ENCODE assay signal across 10 mouse cellular contexts in the genomic region with DNA sequence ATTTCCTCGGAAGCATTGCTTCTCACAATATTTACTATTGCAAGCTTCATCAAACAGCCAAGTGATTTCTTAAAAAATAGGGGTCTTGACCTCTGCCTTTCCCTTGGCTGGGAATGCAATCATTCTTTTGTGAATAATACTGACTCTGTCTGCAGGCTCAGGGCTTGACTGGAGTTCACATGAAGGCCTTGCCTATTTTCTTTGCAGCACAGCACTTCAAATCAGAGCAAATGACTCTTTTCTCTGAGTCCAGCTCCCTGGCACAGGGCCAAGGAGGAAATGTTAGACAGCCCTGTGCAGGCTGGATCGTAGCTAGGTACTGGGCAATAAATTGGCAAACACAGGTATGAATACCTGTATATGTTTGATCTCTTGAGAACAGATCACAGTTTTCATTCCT.
DNase-seq lines count a peak whose midpoint lies in the region; ATAC-seq and TF ChIP-seq lines count a peak whose summit lies in the region.
"Had no signal": no experiment of that assay in that cellular context is flagged by ENCODE, and none has a peak within 500 bp of the region (broad histone marks: within the 10 kb centered on the region; RNA-seq: fewer than 3 reads in every experiment).

No protein-coding gene starts in this region.

- H3K27me3 ChIP-seq in lung, embryonic 14.5 days (ENCODE audit: insufficient read depth, low read length) = no peaks in the 10 kb centered on the region
- H3K27me3 ChIP-seq in forebrain, embryonic 11.5 days (ENCODE audit: control insufficient read depth, insufficient read depth, low read length) = no peaks in the 10 kb centered on the region
- H3K27me3 ChIP-seq: heart, embryonic 13.5 days had no signal

- TF ChIP-seq CTCF in lung, embryonic 14.5 days (IDR thresholded peaks at IDR 0.05; ENCODE audit: low read depth) = no peak

- no peaks in the 10 kb centered on the region for H3K4me1 ChIP-seq in lung, embryonic 14.5 days (ENCODE audit: insufficient read depth)
- H3K4me1 ChIP-seq in forebrain, embryonic 11.5 days (replicated peaks; ENCODE audit: control insufficient read depth, insufficient read depth, low read length) = no peaks in the 10 kb centered on the region
- H3K4me1 ChIP-seq: heart, embryonic 13.5 days had no signal

- no peaks in the 10 kb centered on the region for H3K36me3 ChIP-seq in lung, embryonic 14.5 days (ENCODE audit: insufficient read depth)
- no peaks in the 10 kb centered on the region for H3K36me3 ChIP-seq in forebrain, embryonic 11.5 days (ENCODE audit: control insufficient read depth, insufficient read depth, low read length)
- H3K36me3 ChIP-seq: heart, embryonic 13.5 days; midbrain, embryonic 10.5 days had no signal

- no peak overlapping the region for H3K4me3 ChIP-seq in lung, embryonic 14.5 days (ENCODE audit: low read depth, low read length)
- no peak overlapping the region for H3K4me3 ChIP-seq in forebrain, embryonic 11.5 days (ENCODE audit: low read depth, low read length)
- H3K4me3 ChIP-seq: heart, embryonic 13.5 days; midbrain, embryonic 10.5 days had no signal

- peak; percentile 39 to 43 for DNase-seq in cerebellum, adult 18-20 months
- DNase-seq in cerebellum, adult 11-12 months = no peak
- peak; percentile 16 for DNase-seq in urinary bladder, postnatal 14 days (ENCODE audit: low spot score)
- no peak for DNase-seq in urinary bladder, adult 2 months (ENCODE audit: low spot score)
- DNase-seq in lung, embryonic 14.5 days = peak; percentile 73
- no peak for DNase-seq in right cerebral cortex, adult 18-20 months
- DNase-seq in gastrocnemius, postnatal 25 days = no peak
- no peak for DNase-seq in forebrain, embryonic 11.5 days (ENCODE audit: low spot score)

- WGBS in lung, embryonic 14.5 days = 10% methylated on average over 2 of the region's 2 CpGs
- WGBS in forebrain, embryonic 11.5 days = 67% methylated on average over 2 of the region's 2 CpGs

- peak; percentile 88 for ATAC-seq in lung, embryonic 14.5 days (ENCODE audit: insufficient read depth)
- ATAC-seq in forebrain, embryonic 11.5 days (replicated peaks; ENCODE audit: low FRiP score) = no peak

- no peak overlapping the region for H3K27ac ChIP-seq in lung, embryonic 14.5 days (ENCODE audit: low read depth)
- H3K27ac ChIP-seq in forebrain, embryonic 11.5 days (ENCODE audit: low read depth, low read length) = no peak overlapping the region
- H3K27ac ChIP-seq: heart, embryonic 13.5 days; midbrain, embryonic 10.5 days had no signal

- no peak overlapping the region for H3K4me2 ChIP-seq in lung, embryonic 14.5 days
- no peak overlapping the region for H3K4me2 ChIP-seq in forebrain, embryonic 11.5 days (ENCODE audit: low read depth, low read length, severe bottlenecking)
- H3K4me2 ChIP-seq: heart, embryonic 13.5 days had no signal

- H3K9ac ChIP-seq in lung, embryonic 14.5 days = no peak overlapping the region
- no peak overlapping the region for H3K9ac ChIP-seq in forebrain, embryonic 11.5 days (ENCODE audit: low read length)
- H3K9ac ChIP-seq: heart, embryonic 13.5 days had no signal

- H3K9me3 ChIP-seq in lung, embryonic 14.5 days (ENCODE audit: low read depth, low read length) = no peaks in the 10 kb centered on the region
- H3K9me3 ChIP-seq in forebrain, embryonic 11.5 days (ENCODE audit: control insufficient read depth, low read length) = no peaks in the 10 kb centered on the region
- H3K9me3 ChIP-seq: heart, embryonic 13.5 days; midbrain, embryonic 10.5 days had no signal

Comparison
In these comparisons a context has a peak if more than half of its experiments do, and no peak if none do; other contexts are left out.
1. DNase-seq: peak in cerebellum, adult 18-20 months (2 of 2), urinary bladder, postnatal 14 days (single experiment) and lung, embryonic 14.5 days (single experiment); none in cerebellum, adult 11-12 months (single experiment), urinary bladder, adult 2 months (single experiment), right cerebral cortex, adult 18-20 months (single experiment), gastrocnemius, postnatal 25 days (single experiment) and forebrain, embryonic 11.5 days (single experiment).